Mouse (Mus musculus) liver, embryonic 14.5 days (tissue): ENCODE results near the gene Slfn14. TPM values are rescaled to one million over a fixed set of nuclear protein-coding genes. Genes with fewer than 3 reads are reported as not detected.

Source experiments
- ATAC-seq: fragments of 200-750 bp; cut with Nextera tagmentation; 2 replicates; pipeline ENCODE4 v1.8.0; 2017; ENCODE audit warnings: moderate number of reproducible peaks, mild to moderate bottlenecking, moderate library complexity; ENCODE audit not compliant: insufficient read depth
- DNase-seq, 3 experiments: peaks; one replicate each; pipeline ENCODE4 v3.0.0-alpha.2; 2012 to 2013; ENCODE audit warnings: low read depth in 3 of 3, low spot score in 3 of 3
- H3K27ac ChIP-seq: fragments of 300-500 bp; sonication (generic); 2 replicates; pipeline ENCODE4 v1.5.1; 2014; ENCODE audit warnings: moderate library complexity, mild to moderate bottlenecking, control low read depth, inconsistent platforms
- H3K27me3 ChIP-seq: fragments of 300-500 bp; sonication (generic); 2 replicates; pipeline ENCODE4 v1.6.1; 2014; ENCODE audit warnings: mild to moderate bottlenecking, low read length, moderate library complexity; ENCODE audit not compliant: control insufficient read depth, insufficient read depth
- H3K36me3 ChIP-seq: fragments of 300-500 bp; sonication (generic); replicated peaks from 2 replicates; pipeline ENCODE4 v1.6.1; 2014; ENCODE audit warnings: low read depth; ENCODE audit not compliant: control insufficient read depth, insufficient read depth
- H3K4me1 ChIP-seq, 2 experiments: fragments of 200-500 bp in 1 of 2; fragments of 300-500 bp in 1 of 2; sonication (generic) in 1 of 2; replicated peaks; 2 replicates each; pipeline ENCODE4 v1.6.1; 2012 to 2014; ENCODE audit warnings: antibody characterized with exemption in 1 of 2, inconsistent platforms in 1 of 2, low read length in 1 of 2; ENCODE audit not compliant: control insufficient read depth in 2 of 2, insufficient read depth in 2 of 2
- H3K4me2 ChIP-seq: fragments of 300-500 bp; sonication (generic); 2 replicates; pipeline ENCODE4 v1.6.1; 2014; ENCODE audit warnings: low read depth, mild to moderate bottlenecking, control low read depth, moderate library complexity
- H3K4me3 ChIP-seq, 2 experiments: fragments of 200-500 bp in 1 of 2; fragments of 300-500 bp in 1 of 2; sonication (generic) in 1 of 2; 2 replicates each; pipeline ENCODE4 v1.5.1; 2012 to 2014; ENCODE audit warnings: low read depth in 2 of 2, low read length in 2 of 2, mild to moderate bottlenecking in 2 of 2, control low read depth in 1 of 2, inconsistent platforms in 1 of 2, moderate library complexity in 1 of 2; ENCODE audit not compliant: insufficient read depth in 1 of 2
- H3K9ac ChIP-seq: fragments of 300-500 bp; sonication (generic); replicated peaks from 2 replicates; pipeline ENCODE4 v1.6.1; 2014; ENCODE audit warnings: mild to moderate bottlenecking, control low read depth, moderate library complexity
- H3K9me3 ChIP-seq: fragments of 300-500 bp; sonication (generic); 2 replicates; pipeline ENCODE4 v1.6.1; 2016; ENCODE audit warnings: low read length, mixed read lengths; ENCODE audit not compliant: control insufficient read depth
- CTCF ChIP-seq: IDR thresholded peaks from 2 replicates; pipeline ENCODE4 v1.5.1; 2016; ENCODE audit warnings: antibody characterized with exemption, low read depth, control low read depth
- EP300 ChIP-seq: IDR thresholded peaks from 2 replicates; pipeline ENCODE4 v1.6.1; 2016; ENCODE audit warnings: antibody characterized with exemption, low read depth
- WGBS: fragments of 180-500 bp; shearing (Covaris S2); extraction: QIAGEN DNeasy Blood & Tissue Kit; methylation state at CpG from one replicate; pipeline ENCODE4 v1.1.7; 2014; ENCODE audit not compliant: insufficient replicate concordance; 5-methylcytosine and 5-hydroxymethylcytosine counted together
- polyA plus RNA-seq, 2 experiments: library from polyadenylated mRNA; depleted of rRNA in 1 of 2; stranded (reverse) in 1 of 2; unstranded in 1 of 2; fragments of >200 nt; fragmentation: Nextera tagmentation in 1 of 2; extraction: Ambion mirVana in 1 of 2; gene quantifications; 2 replicates each; pipeline versions ENCODE4 v1.2.1 to v1.2.3; 2012 to 2014

The Slfn14 gene
- polyA plus RNA-seq, 2 experiments = 15.4 to 30.4 TPM

DNA sequence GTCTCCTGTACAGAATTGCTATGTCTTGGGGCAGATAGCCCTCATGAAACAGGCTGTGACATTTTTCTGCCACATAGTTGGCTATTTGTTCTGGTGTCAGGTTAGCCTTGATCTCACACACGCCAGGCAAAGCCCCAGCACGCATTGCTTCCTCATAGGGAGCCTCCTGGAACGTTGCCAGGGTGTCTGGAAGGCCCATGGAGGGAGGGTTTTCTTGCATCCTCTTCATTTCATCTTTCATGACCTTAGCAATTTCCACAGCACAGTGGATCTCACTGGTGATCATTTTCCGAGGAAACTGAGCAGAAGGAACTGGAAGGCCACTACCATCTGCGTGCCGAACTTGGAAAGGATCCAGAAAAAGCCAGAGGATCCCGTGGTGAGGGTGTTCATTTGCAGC is 10.3 kb downstream of the Slfn14 start:
- Histone ChIP-seq H3K27ac (no peak overlapping the region), H3K4me1 (peaks cover 2 to 5% of the 10 kb centered on the region in 2 experiments; a peak in 3 of 4 replicates), H3K4me3 (no peak overlapping the region), H3K4me2 (no peak overlapping the region), H3K9ac (no peak overlapping the region), H3K9me3 (no peaks in the 10 kb centered on the region), H3K27me3 (peaks cover 7% of the 10 kb centered on the region), H3K36me3 (peaks cover 32% of the 10 kb centered on the region)
- 62% methylated on average over 7 of the region's 7 CpGs for WGBS
- no peak for DNase-seq
- no peak for ATAC-seq
- no peak for TF ChIP-seq EP300
- TF ChIP-seq CTCF = no peak

GRCm38 (mm10) chr11:83271951-83272843 is 14.3 kb downstream of the Slfn14 start:
- TF ChIP-seq CTCF (peak; percentile 58), EP300 (no peak)
- ATAC-seq (peak; percentile 13; the same call in 1 of the 2 replicates), DNase-seq (peak in 1 of 3 experiments; percentile 59)
- Histone ChIP-seq H3K27me3 (peaks cover 7% of the 10 kb centered on the region), H3K36me3 (peaks cover 17% of the 10 kb centered on the region), H3K9ac (peak overlapping the region; percentile 31; the same call in 1 of the 2 replicates), H3K4me2 (peak overlapping the region; percentile 34), H3K4me3 (no peak overlapping the region), H3K27ac (peak overlapping the region; percentile 84), H3K4me1 (peaks cover 2 to 14% of the 10 kb centered on the region in 2 experiments; a peak in 3 of 4 replicates), H3K9me3 (no peaks in the 10 kb centered on the region)
- 8% methylated on average over 2 of the region's 2 CpGs for WGBS

- TF ChIP-seq EP300 = peak; percentile 60
- TF ChIP-seq CTCF = 0 out of 2 replicates have a peak, but pooled peaks have one; percentile 11
- peaks cover 5% of the 10 kb centered on the region for H3K27me3 ChIP-seq
- peak overlapping the region; percentile 73 for H3K4me2 ChIP-seq
- H3K4me1 ChIP-seq = peaks cover 2 to 14% of the 10 kb centered on the region in 2 experiments; a peak in 3 of 4 replicates
- WGBS = under 1% methylated on average over 26 of the region's 26 CpGs
- H3K36me3 ChIP-seq = peaks cover 11% of the 10 kb centered on the region
- H3K9ac ChIP-seq = peak overlapping the region; percentile 72
- ATAC-seq (peak; percentile 88), DNase-seq (peak; percentile 73 to 81 (median 78))
- H3K9me3 ChIP-seq = no peaks in the 10 kb centered on the region
- H3K27ac ChIP-seq = peak overlapping the region; percentile 84
- H3K4me3 ChIP-seq = peak overlapping the region; percentile 62 to 99
Measured at GRCm38 (mm10) chr11:83271151-83271950, 15.2 kb downstream of the Slfn14 start.

GRCm38 (mm10) chr11:83270842-83271150 is 15.7 kb downstream of the Slfn14 start:
- H3K27me3 ChIP-seq = peaks cover 2% of the 10 kb centered on the region
- peak overlapping the region; percentile 73 for H3K4me2 ChIP-seq
- no peaks in the 10 kb centered on the region for H3K9me3 ChIP-seq
- peaks cover 2 to 14% of the 10 kb centered on the region in 2 experiments; a peak in 3 of 4 replicates for H3K4me1 ChIP-seq
- peak overlapping the region; percentile 62 to 99 for H3K4me3 ChIP-seq
- DNase-seq (no peak), ATAC-seq (peak; percentile 17)
- TF ChIP-seq EP300 = no peak
- TF ChIP-seq CTCF = no peak
- 2% methylated on average over 6 of the region's 6 CpGs for WGBS
- H3K27ac ChIP-seq = peak overlapping the region; percentile 71
- peak overlapping the region; percentile 72 for H3K9ac ChIP-seq
- peaks cover 5% of the 10 kb centered on the region; the same call in 1 of the 2 replicates for H3K36me3 ChIP-seq
